Mouse (Mus musculus) lung, postnatal 36 days (tissue): ENCODE measurements around the gene Ybey.

Source experiments
- DNase-seq: peaks from one replicate; pipeline ENCODE4 v3.0.0; 2022; ENCODE audit warnings: mixed read lengths

Gene Ybey

DNA sequence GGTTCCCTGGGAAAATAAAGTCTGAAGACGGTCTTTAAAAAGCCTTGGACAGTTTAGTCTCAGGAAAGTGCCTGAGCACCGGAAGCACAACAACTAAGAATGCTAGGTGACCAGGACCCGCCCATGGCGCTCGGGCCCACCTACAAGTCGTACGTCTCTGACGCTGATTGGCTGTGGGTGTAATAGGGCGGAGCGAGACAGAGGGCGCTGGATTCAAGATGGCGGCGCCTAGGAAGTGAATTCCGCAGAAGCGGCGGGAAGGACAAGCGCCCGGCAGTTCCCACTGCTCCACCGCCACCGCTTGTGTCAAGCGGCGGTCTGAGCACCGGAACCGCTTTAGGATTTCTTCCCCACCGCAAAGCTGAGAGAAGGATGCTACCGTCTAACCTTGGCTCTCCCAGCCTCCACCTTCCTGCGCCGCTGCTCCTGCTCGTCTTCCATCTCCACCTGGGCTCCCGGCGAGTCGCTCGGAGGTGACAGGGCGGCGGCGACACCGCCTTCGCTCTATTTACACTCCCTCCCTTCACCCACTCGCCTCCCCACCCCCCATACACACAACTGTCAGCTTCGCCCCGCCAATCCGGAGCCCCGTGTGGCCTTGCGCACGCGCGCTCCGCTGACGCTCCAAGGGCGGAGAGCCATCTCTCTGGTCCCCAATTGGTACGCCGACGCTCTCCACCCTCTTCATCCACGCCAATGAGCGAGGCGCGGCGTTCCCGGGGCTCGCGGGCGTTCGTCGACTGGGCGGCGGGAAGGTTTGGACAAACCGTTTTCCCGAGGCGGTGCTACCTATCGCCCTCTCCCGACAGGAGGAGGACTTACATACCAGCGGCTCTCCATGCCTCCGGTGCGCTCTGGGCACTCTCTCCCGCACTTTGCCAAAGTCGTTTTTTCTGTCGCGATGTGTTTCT is 26.5 kb downstream of the Ybey start, which contains the start of gene Pcnt:
Gene Pcnt, minus strand, starts transcription at position 609 of the 911 bp plus-strand sequence.
- DNase-seq: peak; percentile 98

DNA sequence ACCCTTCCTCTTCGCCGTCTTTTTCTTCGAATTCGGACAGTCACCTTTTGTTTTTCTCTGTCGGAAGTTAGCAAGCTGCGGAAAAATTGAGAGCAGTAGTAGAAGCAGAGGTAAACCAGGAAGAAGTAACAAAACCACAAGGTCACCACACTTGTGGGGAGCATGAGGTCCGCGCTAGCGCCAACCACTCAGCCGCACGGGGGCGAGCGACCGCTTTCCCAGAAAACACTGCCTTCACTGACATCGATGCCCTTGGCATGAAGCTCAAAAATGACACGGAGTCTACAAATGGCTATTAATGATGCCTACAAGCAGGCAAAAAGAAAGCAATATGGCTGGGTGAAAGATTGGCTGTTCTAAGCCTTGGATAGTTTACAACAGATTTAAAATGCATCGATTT is 28.6 kb downstream of the Ybey start, which contains the start of gene AC141477.1:
Gene AC141477.1, minus strand, starts transcription at position 164 of the 400 bp plus-strand sequence.
- DNase-seq: no peak

DNA sequence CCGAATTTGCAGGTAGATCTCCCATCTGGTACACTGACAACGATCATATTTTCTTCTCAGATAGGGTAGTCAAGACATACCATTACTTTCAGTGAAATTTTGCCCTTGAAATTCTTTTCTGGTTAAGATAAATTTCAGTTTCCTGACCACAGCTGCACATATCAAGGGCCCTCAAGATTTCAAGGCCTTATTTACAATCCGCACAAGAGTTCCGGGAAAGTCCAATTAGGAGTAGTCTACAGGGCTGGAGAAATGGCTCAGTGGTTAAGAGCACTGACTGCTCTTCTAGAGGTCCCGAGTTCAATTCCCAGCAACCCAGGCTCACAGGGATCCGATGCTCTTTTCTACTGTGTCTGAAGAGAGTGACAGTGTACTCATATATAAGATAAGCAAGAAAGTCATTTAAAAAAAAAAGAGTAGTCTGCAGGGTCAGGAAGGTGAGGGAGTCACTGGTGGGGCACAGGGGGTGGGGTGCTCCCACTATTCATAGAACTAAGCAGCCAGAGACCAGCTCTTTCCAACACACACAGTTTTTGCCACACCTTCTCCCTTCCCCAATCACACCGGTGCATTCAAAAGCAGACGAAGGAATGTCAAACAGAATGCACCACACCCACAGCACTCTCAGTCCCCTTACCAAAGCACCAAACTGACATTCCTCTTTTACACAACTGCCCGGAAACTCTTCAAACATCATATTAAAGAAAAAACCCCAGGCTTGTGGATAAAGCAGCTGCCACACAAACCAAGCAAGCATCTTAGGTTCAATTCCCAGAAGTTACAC is 29.6 kb downstream of the Ybey start:
- DNase-seq: peak; percentile 75

DNA sequence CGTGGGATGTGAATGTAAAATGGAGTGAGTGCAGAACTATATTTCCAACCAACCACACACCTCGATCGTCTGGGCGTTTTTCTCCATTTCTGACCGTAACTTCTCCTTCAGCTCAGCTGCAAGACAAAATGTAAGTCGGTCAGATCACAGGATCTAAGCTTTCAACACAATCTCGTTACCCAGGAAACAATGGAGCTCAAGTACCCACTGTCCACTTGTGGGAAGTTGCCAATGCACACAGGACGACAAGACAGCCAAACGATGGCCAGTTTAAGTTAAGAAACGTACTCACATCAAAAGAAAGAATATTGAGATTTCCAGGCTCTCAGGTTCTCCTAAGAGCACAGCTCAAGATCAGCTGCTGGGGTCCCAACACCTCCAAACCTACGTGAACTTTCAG is 35.0 kb downstream of the Ybey start:
- peak; percentile 64 for DNase-seq

DNA sequence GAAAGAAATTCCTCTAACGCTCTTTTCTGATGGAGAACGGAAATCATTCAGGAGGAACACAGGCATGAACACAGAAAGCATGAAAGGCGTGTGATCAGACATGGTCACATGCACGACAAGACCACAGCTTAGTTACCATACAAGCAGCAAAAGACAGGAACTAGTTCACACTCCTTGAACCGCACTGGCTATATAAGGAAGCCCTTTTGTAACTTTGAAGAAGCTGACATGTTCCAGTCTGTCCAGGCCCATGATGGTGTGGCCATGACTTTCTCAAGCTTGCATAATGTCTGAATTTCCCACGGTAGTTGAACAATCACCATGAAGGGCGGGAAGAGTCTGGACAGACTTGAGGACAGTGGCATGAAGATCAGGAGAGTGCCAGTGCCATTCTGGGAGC is 43.2 kb downstream of the Ybey start:
- DNase-seq: peak; percentile 7

DNA sequence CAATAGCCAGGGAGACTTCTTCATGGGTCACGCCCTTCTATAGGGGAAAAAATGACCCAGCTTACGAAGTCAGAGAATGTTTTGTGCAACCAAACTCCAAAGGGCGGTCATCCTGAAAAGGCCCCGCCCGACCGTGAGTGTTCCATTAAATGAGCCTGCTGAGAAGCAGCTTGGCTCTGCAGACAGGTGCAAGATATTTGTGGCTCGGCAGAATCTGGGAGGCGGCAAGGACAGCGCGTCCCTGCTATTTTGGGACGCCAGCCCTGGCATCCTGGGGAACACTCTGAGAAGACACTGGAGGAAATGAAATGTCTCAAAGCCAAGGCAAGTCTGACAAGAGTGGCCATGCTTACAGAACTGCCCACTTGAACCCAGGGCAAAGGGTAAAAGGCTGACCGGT is 52.1 kb downstream of the Ybey start:
- no peak for DNase-seq
